Comparison of ENCODE assay signal across 24 mouse cellular contexts in the genomic region with DNA sequence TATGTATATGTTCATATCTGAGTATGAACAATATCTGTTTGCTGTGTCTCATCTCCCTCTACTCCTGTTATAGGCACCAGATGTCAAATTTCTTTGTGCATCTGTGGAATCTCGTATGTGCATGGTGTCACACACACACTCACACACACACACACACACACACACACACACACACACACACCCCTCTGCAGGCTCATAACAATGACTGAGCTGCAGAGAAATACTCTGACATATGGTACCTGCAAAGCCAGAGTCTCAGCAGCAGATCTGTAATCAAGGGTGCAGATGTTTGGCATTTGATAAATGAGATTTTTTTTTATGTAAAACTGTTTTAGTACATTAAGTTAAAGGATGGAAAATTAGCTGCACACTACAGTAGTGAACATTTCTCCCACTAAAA.
"Had no signal": no experiment of that assay in that cellular context is flagged by ENCODE, and none has a peak within 500 bp of the region (broad histone marks: within the 10 kb centered on the region; RNA-seq: fewer than 3 reads in every experiment).

No protein-coding gene starts in this region.

- ATAC-seq: forebrain, embryonic 16.5 days; inflammation-experienced regulatory T-cells, adult 6 months; intestine, embryonic 15.5 days; intestine, postnatal 0 days had no signal

- H3K4me3 ChIP-seq: gastrocnemius, adult 2 months; heart, embryonic 10.5 days; heart, embryonic 12.5 days; hindbrain, embryonic 15.5 days; intestine, embryonic 15.5 days; layer of hippocampus, adult 2 months; left cerebral cortex, adult 2 months; limb, embryonic 10.5 days; limb, embryonic 12.5 days had no signal

- H3K9ac ChIP-seq: heart, embryonic 12.5 days; hindbrain, embryonic 15.5 days; intestine, embryonic 15.5 days; limb, embryonic 12.5 days had no signal

- H3K4me2 ChIP-seq: heart, embryonic 12.5 days; hindbrain, embryonic 15.5 days; intestine, embryonic 15.5 days; limb, embryonic 12.5 days; liver, embryonic 11.5 days had no signal

- H3K4me1 ChIP-seq: heart, embryonic 10.5 days; heart, embryonic 12.5 days; intestine, embryonic 15.5 days; limb, embryonic 10.5 days; limb, embryonic 12.5 days had no signal

- H3K27ac ChIP-seq: gastrocnemius, adult 2 months; heart, embryonic 10.5 days; hindbrain, embryonic 15.5 days; intestine, embryonic 15.5 days; layer of hippocampus, adult 2 months; left cerebral cortex, adult 2 months; limb, embryonic 10.5 days; limb, embryonic 12.5 days had no signal

- H3K9me3 ChIP-seq: heart, embryonic 10.5 days; heart, embryonic 12.5 days; hindbrain, embryonic 15.5 days; intestine, embryonic 15.5 days; limb, embryonic 10.5 days; limb, embryonic 12.5 days had no signal

- H3K36me3 ChIP-seq: heart, embryonic 10.5 days; heart, embryonic 12.5 days; hindbrain, embryonic 15.5 days; intestine, embryonic 15.5 days; limb, embryonic 10.5 days; limb, embryonic 12.5 days had no signal

- DNase-seq: gastrocnemius, adult 2 months; gastrocnemius, postnatal 10 days; gastrocnemius, postnatal 25 days; heart, adult 18-20 months; heart, postnatal 10 days; heart, postnatal 4 days; kidney, adult 18-20 months; kidney, adult 8-10 months; kidney, postnatal 10 days; kidney, postnatal 25 days; kidney, postnatal 4 days; liver had no signal

- H3K27me3 ChIP-seq: heart, embryonic 12.5 days; hindbrain, embryonic 15.5 days; intestine, embryonic 15.5 days; limb, embryonic 12.5 days had no signal
